Mouse (Mus musculus) right cerebral cortex, postnatal 10 days (tissue): ENCODE results near the gene Prr18.

Experiments used
- DNase-seq, 2 experiments: peaks; one replicate each; pipeline ENCODE4 v3.0.0; 2021; ENCODE audit warnings: low spot score in 2 of 2

The Prr18 gene

DNA sequence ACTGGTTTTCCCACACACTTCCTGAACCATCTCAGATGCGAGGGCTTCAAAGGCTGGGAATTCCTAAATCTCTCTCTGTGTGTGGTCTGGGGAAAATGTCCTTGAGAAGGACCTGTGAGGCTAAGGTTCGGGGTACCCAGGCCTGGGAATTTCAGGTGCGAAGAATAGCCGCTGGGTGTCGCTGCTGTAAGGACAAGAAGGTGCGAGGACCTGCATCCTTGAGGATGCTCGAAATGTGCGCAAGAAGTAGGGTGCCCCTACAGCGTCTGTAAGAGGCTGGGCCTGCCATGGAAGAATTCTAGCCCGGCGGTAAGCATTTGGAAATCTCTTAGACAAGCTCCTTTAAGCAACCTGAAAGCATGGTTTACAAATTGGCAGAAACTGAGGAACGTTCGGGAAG lies 51.2 kb downstream of the Prr18 start:
- peak; percentile 44 to 74 for DNase-seq

DNA sequence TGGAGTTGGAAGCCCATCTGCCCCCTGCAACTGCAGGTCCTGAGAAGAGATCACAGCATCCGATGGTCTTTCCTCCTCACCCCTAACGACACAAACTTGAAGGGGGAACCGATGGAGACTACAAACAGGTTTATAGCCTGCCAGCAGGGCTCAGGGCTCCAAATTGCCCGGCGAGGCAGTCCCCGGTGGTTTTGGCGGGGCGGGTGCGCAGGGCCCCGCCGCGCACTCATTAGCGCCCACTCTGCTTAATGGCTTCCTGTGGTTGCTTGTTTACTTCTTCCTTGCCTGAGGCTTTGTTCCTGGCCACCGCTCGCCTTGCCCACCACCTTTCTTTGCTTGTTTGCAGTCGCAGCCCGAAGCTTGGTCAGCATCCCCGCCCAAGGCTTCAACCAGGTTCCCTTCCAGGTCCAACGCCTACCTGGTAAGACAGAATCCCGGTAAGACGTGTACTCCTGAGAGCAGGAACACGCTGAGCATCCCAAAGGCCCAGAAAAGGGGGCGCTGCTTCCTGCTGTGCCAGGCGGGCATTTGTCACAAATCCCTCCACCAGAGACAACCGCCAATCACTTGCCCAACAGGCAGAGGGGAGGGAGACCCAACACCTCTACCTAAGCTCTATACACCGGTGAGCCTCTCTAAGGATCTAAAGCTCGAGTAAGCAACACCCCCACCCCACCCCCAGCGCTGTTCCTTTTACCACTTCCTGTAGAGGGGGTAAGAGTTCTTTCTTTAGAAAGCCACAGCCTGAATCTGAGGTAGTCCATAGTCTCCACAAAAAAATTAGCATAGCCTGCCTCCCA lies 51.9 kb downstream of the Prr18 start:
- DNase-seq = no peak

DNA sequence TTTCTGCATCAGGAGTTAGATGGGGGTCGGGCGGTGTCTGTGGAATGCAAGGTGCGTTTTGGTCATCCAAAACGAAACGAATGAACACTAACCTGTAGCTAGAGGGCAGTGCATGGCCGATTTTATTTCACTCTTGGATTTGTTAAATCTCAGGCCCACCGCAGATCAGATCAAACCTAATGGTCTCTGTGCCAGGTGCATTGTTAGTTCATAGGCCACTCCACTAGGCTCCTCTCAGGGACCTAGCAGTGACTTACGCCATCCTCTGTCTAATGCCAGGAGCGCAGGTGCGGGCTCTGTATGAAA lies 52.5 kb downstream of the Prr18 start:
- DNase-seq = no peak

DNA sequence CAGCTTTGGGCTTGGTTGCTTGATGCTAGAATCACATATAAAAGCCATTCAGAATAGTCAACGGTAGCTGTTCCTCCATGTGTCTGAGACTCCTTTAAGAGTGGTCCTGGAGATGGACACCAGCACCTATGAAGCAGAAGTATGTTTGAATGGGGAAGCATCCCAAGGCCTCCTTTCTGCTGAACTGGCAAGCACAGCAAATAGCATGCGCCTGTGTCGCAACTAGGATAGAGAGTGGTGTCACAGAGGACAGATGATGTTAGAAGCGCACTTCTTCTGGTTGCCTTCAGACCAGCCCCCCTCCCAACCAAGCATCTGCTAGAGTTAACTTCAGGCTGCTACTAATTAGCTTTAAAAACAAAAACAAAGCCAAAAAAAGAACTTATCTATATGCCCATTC lies 53.2 kb downstream of the Prr18 start:
- DNase-seq = no peak
